Mouse (Mus musculus) hindbrain, embryonic 16.5 days (tissue): ENCODE results near the gene Slc37a4. TPM values are rescaled to one million over a fixed set of nuclear protein-coding genes. Genes with fewer than 3 reads are reported as not detected.
"Not testable (repeated sequence)": the region's sequence is repeated elsewhere in the genome, so short reads cannot be mapped to it uniquely, and the experiment has no call there.

Experiments used
- ATAC-seq: fragments of 200-750 bp; cut with Nextera tagmentation; 2 replicates; pipeline ENCODE4 v1.8.0; 2017; ENCODE audit warnings: moderate TSS enrichment, moderate library complexity
- H3K27ac ChIP-seq: fragments of 300-500 bp; sonication (generic); 2 replicates; pipeline ENCODE4 v1.5.1; 2014; ENCODE audit warnings: low read depth, mild to moderate bottlenecking, control low read depth, low read length, moderate library complexity
- H3K27me3 ChIP-seq: fragments of 300-500 bp; sonication (generic); replicated peaks from 2 replicates; pipeline ENCODE4 v1.6.1; 2014; ENCODE audit warnings: low read length; ENCODE audit not compliant: control insufficient read depth, insufficient read depth
- H3K36me3 ChIP-seq: fragments of 300-500 bp; sonication (generic); 2 replicates; pipeline ENCODE4 v1.6.1; 2014; ENCODE audit warnings: mild to moderate bottlenecking, low read length, moderate library complexity, mixed read lengths; ENCODE audit not compliant: control insufficient read depth, insufficient read depth
- H3K4me1 ChIP-seq: fragments of 300-500 bp; sonication (generic); 2 replicates; pipeline ENCODE4 v1.6.1; 2014; ENCODE audit warnings: low read depth, low read length; ENCODE audit not compliant: control insufficient read depth, insufficient read depth
- H3K4me2 ChIP-seq: fragments of 300-500 bp; sonication (generic); 2 replicates; pipeline ENCODE4 v1.6.1; 2014; ENCODE audit warnings: mild to moderate bottlenecking, low read length, control low read depth, moderate library complexity
- H3K4me3 ChIP-seq: fragments of 300-500 bp; sonication (generic); 2 replicates; pipeline ENCODE4 v1.5.1; 2014; ENCODE audit warnings: mild to moderate bottlenecking, low read length, control low read depth, moderate library complexity
- H3K9ac ChIP-seq: fragments of 300-500 bp; sonication (generic); 2 replicates; pipeline ENCODE4 v1.6.1; 2014; ENCODE audit warnings: low read depth, mild to moderate bottlenecking, control low read depth, low read length, moderate library complexity
- H3K9me3 ChIP-seq: fragments of 300-500 bp; sonication (generic); 2 replicates; pipeline ENCODE4 v1.6.1; 2014; ENCODE audit warnings: mild to moderate bottlenecking, low read length, moderate library complexity; ENCODE audit not compliant: control insufficient read depth
- WGBS: fragments of 180-500 bp; shearing (Covaris S2); extraction: QIAGEN DNeasy Blood & Tissue Kit; methylation state at CpG from one replicate; pipeline ENCODE4 v1.1.7; 2014; 5-methylcytosine and 5-hydroxymethylcytosine counted together
- polyA plus RNA-seq: library from polyadenylated mRNA; unstranded; fragments of >200 nt; fragmentation: Nextera tagmentation; extraction: Ambion mirVana; gene quantifications from 2 replicates; pipeline ENCODE4 v1.2.1, GENCODE M21; 2015

The Slc37a4 gene
- polyA plus RNA-seq, 1 experiment from 2014 or later: 56.8 TPM

DNA sequence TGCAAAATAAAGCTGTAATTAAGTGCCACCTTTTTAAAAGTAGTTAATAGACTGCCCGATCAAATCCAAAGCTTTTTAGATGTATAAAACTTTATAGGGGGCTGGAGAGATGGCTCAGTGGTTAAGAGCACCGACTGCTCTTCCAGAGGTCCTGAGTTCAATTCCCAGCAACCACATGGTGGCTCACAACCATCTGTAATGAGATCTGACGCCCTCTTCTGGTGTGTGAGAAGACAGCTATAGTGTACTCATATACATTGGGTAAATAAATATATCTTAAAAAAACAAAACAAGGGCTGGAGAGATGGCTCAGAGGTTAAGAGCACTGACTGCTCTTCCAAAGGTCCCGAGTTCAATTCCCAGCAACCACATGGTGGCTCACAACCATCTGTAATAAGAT lies 34.7 kb upstream of the Slc37a4 start:
- Histone ChIP-seq H3K4me3 (peak overlapping the region; percentile 90), H3K36me3 (peaks cover 17% of the 10 kb centered on the region), H3K4me2 (peak overlapping the region; percentile 67), H3K27ac (peak overlapping the region; percentile 83), H3K9ac (peak overlapping the region; percentile 62)
- WGBS: 50% methylated on average over 4 of the region's 4 CpGs
- H3K27me3 ChIP-seq, H3K9me3 ChIP-seq, H3K4me1 ChIP-seq: not testable (repeated sequence)
- peak; percentile 54 for ATAC-seq

DNA sequence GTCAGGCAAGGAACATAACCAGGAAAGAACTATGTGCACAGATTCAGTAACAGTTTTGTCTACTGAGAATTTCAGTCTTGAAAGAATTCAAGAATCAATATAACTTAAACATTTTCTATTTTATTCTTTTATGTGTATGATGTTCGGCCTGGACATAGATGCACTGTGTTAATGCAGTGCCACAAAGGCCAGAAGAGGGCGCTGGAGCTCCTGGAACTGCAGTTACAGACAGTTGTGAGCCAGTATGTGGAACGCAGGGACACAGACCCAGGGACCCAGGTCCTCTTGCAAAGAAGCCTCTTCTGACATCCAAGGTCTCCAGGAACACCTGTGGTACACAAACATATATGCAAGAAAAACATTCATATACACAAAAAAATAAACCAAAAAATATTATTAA lies 32.2 kb upstream of the Slc37a4 start:
- Histone ChIP-seq H3K36me3 (no peaks in the 10 kb centered on the region; the same call in 1 of the 2 replicates), H3K4me1 (peaks cover 6% of the 10 kb centered on the region), H3K4me3 (no peak overlapping the region), H3K27ac (no peak overlapping the region), H3K27me3 (peaks cover 2% of the 10 kb centered on the region; the same call in 1 of the 2 replicates), H3K9me3 (no peaks in the 10 kb centered on the region), H3K4me2 (no peak overlapping the region), H3K9ac (no peak overlapping the region)
- ATAC-seq: no peak
- 65% methylated on average over 3 of the region's 3 CpGs for WGBS

DNA sequence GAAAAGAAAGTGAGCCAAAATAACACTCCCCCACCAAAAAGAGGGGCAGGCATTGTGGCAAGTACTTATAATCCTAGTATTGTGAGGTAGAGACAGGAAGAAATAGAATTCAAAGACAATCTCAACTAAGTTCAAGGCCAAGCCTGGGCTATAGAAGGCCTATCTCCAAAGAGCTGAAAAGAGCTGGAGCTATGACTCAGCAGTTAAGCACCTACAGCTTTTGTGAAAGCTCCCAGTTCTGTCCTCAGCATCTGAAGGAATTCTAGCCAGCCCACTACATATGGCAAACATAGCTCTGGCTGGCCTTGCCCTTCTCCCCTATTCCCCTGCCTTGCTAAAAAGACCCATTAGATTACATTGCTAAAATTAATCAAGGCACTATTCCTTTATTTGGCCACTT lies 23.3 kb upstream of the Slc37a4 start:
- no peaks in the 10 kb centered on the region for H3K27me3 ChIP-seq
- H3K27ac ChIP-seq: no peak overlapping the region
- no peak overlapping the region for H3K4me3 ChIP-seq
- 0 out of 2 replicates have a peak, but pooled peaks cover 2% of the 10 kb centered on the region for H3K4me1 ChIP-seq
- no peaks in the 10 kb centered on the region for H3K36me3 ChIP-seq
- no peak overlapping the region for H3K4me2 ChIP-seq
- no peak overlapping the region for H3K9ac ChIP-seq
- no peak for ATAC-seq
- no peaks in the 10 kb centered on the region for H3K9me3 ChIP-seq

DNA sequence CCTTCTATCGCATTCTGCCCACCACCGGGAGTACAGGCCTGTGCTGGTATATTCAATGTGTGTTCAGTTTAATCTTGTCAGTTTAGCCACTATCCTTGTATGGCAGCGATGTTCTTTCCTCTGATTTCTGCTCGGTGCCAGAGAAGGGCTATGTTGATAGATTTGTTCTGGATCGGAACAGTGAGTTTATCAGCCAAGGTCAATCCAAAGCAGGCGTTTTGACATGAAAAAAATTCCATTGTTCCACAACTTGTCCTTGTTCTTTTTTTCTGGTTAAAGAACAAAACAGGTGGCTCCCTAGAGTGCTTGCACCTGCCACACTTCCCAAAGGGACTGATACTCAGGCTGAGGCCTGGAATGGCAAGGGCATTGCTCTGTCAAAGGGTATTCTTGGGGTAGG lies 20.5 kb upstream of the Slc37a4 start:
- H3K9me3 ChIP-seq: no peaks in the 10 kb centered on the region
- H3K4me1 ChIP-seq: peaks cover 13% of the 10 kb centered on the region
- H3K4me3 ChIP-seq: no peak overlapping the region
- no peaks in the 10 kb centered on the region for H3K27me3 ChIP-seq
- no peak for ATAC-seq
- H3K27ac ChIP-seq: no peak overlapping the region
- H3K4me2 ChIP-seq: no peak overlapping the region
- H3K36me3 ChIP-seq: peaks cover under 1% of the 10 kb centered on the region; the same call in 1 of the 2 replicates
- H3K9ac ChIP-seq: no peak overlapping the region
- WGBS: 93% methylated on average over 6 of the region's 6 CpGs

DNA sequence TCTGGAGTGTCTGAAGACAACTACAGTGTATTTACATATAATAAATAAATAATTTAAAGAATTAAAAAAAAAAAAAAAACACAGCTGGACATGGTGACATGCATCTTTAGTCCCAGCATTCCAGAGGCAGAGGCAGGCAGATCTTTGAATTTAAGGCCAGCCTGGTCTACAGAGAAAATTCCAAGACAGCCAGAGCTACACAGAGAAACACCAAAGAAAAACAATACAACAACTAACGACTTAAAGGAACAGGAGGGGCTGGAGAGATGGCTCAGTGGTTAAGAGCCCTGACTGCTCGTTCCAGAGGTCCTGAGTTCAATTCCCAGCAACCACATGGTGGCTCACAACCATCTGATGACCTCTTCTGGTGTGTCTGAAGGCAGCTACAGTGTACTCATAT lies 19.3 kb upstream of the Slc37a4 start:
- 90% methylated on average over 2 of the region's 2 CpGs for WGBS
- H3K4me2 ChIP-seq, H3K9ac ChIP-seq, H3K27me3 ChIP-seq, H3K4me3 ChIP-seq, ATAC-seq, H3K27ac ChIP-seq, H3K9me3 ChIP-seq: not testable (repeated sequence)
- Histone ChIP-seq H3K4me1 (peaks cover 13% of the 10 kb centered on the region), H3K36me3 (peaks cover 11% of the 10 kb centered on the region)

DNA sequence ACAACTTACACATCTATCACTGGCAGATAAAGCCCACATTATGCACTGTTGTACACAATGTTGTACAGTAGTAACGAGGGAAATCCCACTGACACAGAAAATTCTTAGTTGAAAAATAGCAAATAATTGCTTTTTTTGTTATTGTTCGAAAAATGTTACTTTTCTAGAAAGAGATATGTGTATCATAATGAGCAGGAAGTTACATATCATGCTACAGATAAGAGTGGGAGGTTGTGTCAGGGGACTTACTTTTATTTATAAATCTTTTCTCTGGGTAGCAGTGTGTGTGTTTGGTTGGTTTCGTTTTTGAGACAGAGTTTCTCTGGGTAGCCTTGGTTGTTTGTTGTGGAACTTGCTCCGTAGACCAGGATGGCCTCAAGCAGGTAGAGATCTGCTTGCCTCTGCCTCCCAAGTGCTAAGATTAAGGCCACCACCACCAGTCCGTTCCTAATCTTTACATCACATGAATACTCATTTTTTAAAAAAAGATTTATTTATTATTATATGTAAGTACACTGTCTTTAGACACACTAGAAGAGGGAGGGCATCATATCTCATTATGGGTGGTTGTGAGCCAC lies 18.4 kb upstream of the Slc37a4 start:
- Histone ChIP-seq H3K27ac (peak overlapping the region; percentile 12; the same call in 1 of the 2 replicates), H3K4me2 (peak overlapping the region; percentile 54), H3K9me3 (no peaks in the 10 kb centered on the region), H3K27me3 (no peaks in the 10 kb centered on the region), H3K4me3 (peak overlapping the region; percentile 88), H3K36me3 (peaks cover 16% of the 10 kb centered on the region), H3K4me1 (peaks cover 13% of the 10 kb centered on the region), H3K9ac (peak overlapping the region; percentile 72)
- 92% methylated on average over 5 of the region's 5 CpGs for WGBS
- ATAC-seq: no peak

DNA sequence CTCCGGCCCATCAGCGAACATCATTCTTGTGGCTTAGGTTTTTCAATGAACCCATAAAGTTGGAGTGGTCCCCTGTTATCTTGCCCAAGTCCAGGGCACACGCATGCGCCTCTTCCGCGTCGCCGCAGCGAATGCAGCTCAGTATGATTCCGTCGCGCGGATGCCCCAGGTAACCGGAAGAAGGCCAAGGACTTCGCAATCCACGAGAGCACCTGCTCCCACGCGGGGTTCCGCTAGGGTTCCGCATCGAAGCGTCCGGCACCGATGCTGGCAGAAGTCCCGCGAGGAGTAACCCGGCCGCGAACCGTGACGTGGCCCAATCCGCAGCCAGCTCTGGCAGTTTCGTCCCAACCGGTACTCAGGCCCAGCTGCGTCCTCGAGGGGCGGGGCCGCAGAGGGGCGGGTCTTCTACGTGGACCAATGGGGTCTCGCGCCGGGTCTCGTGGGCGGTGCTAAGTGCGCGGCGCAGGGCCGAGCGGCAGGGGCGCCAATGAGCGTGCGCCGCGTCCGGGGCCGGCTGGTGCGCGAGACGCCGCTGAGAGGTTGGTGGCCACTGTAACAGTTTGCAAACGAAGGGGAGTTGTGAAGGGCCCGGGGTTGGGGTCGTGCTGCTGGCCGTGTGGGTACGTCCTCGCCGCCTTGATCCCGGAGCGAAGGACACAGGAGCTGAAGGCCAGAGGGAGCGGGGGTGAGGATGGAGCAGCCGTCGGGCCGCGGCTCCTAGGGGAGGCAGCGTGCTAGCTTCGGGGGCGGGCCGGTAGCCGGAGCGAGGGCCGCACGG lies 17.4 kb upstream of the Slc37a4 start, which contains the start of gene Hyou1:
Gene Hyou1, plus strand, starts transcription at position 437 of the 781 bp plus-strand sequence.
- Histone ChIP-seq H3K27ac (peak within 1 kb of the TSS; percentile 86), H3K4me1 (peaks cover 13% of the 10 kb centered on the region), H3K9ac (peak within 1 kb of the TSS; percentile 93), H3K4me3 (peak within 1 kb of the TSS; percentile 88), H3K36me3 (peaks cover 25% of the 10 kb centered on the region), H3K27me3 (no peaks in the 10 kb centered on the region), H3K9me3 (no peaks in the 10 kb centered on the region), H3K4me2 (peak within 1 kb of the TSS; percentile 71)
- WGBS: under 1% methylated on average over 78 of the region's 83 CpGs
- ATAC-seq: peak; percentile 99

DNA sequence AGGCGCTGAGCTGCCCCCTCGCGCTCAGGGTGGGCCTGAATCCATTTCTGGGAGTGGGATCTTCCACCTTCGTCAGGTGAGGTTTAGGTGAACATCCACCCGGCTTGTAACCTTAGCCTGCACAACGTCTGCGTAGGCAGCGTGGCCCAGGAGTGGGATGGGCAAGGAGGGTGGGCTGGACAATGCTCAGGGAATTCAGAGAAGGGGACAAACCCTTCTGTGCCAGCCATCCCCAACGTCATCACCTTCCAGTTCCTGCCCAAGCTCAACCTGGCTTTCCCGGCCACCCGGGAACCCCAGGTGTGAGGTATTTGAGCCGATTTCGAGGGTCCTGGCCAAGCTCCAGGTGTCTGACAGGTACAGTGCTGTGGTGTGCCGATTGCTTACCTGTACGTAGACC lies 16.8 kb upstream of the Slc37a4 start:
- Histone ChIP-seq H3K9me3 (no peaks in the 10 kb centered on the region), H3K4me3 (peak overlapping the region; percentile 88), H3K27me3 (no peaks in the 10 kb centered on the region), H3K4me2 (peak overlapping the region; percentile 71), H3K36me3 (peaks cover 31% of the 10 kb centered on the region), H3K4me1 (peaks cover 13% of the 10 kb centered on the region), H3K27ac (peak overlapping the region; percentile 86), H3K9ac (peak overlapping the region; percentile 93)
- peak; percentile 21; the same call in 1 of the 2 replicates for ATAC-seq
- 8% methylated on average over 15 of the region's 15 CpGs for WGBS

DNA sequence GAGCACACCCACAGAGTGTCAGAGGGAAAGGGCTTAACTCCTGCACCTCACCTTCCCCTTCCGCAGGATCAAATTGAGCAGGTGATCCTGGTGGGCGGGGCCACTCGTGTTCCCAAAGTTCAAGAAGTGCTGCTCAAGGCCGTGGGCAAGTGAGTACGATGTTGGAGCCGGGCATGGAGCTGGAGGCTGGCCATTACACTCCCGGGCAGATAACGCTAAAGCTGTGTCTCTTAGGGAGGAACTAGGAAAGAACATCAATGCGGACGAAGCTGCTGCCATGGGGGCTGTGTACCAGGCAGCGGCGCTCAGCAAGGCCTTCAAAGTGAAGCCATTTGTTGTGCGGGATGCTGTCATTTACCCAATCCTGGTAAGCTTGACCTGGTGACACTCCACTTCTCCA lies 12.1 kb upstream of the Slc37a4 start:
- WGBS: 94% methylated on average over 13 of the region's 13 CpGs

More for the DNA sequence above, 12.1 kb upstream of the Slc37a4 start:
- Histone ChIP-seq H3K4me1 (peaks cover 9% of the 10 kb centered on the region), H3K36me3 (peaks cover 69% of the 10 kb centered on the region), H3K9me3 (no peaks in the 10 kb centered on the region), H3K4me3 (no peak overlapping the region), H3K27ac (no peak overlapping the region), H3K9ac (no peak overlapping the region), H3K27me3 (no peaks in the 10 kb centered on the region), H3K4me2 (no peak overlapping the region)
- no peak for ATAC-seq
